ENCODE assay signal across 15 mouse cellular contexts in genomic region chr12:111951701-111952100, GRCm38 (mm10). TPM values are rescaled to one million over a fixed set of nuclear protein-coding genes. Genes with fewer than 3 reads are reported as not detected.
DNase-seq lines count a peak whose midpoint lies in the region; ATAC-seq and TF ChIP-seq lines count a peak whose summit lies in the region.
"Had no signal": no experiment of that assay in that cellular context is flagged by ENCODE, and none has a peak within 500 bp of the region (broad histone marks: within the 10 kb centered on the region; RNA-seq: fewer than 3 reads in every experiment).

No protein-coding gene starts in this region.

- H3K27me3 ChIP-seq in cerebellum, adult 2 months (ENCODE audit: control insufficient read depth, insufficient read depth, low read length) = no peaks in the 10 kb centered on the region
- H3K27me3 ChIP-seq in embryonic facial prominence, embryonic 10.5 days (replicated peaks; ENCODE audit: low read depth, poor library complexity, severe bottlenecking) = no peaks in the 10 kb centered on the region
- no peaks in the 10 kb centered on the region for H3K27me3 ChIP-seq in forebrain, embryonic 15.5 days
- H3K27me3 ChIP-seq: heart, embryonic 15.5 days; hindbrain, embryonic 15.5 days; midbrain, embryonic 12.5 days had no signal

- H3K9ac ChIP-seq in forebrain, embryonic 15.5 days (replicated peaks) = no peak overlapping the region
- H3K9ac ChIP-seq: heart, embryonic 15.5 days; hindbrain, embryonic 15.5 days; liver, embryonic 14.5 days; midbrain, embryonic 12.5 days had no signal

- H3K27ac ChIP-seq in cerebellum, adult 2 months (ENCODE audit: insufficient read depth, low read length) = peak overlapping the region; percentile 65; the same call in 1 of the 2 replicates
- no peak overlapping the region; the same call in 1 of the 2 replicates for H3K27ac ChIP-seq in embryonic facial prominence, embryonic 10.5 days (replicated peaks)
- H3K27ac ChIP-seq in forebrain, embryonic 15.5 days (replicated peaks) = no peak overlapping the region
- H3K27ac ChIP-seq: heart, embryonic 15.5 days; hindbrain, embryonic 15.5 days; liver, embryonic 14.5 days; midbrain, embryonic 12.5 days had no signal

- no peak for TF ChIP-seq CTCF in cerebellum, adult 2 months (IDR thresholded peaks at IDR 0.05; ENCODE audit: borderline replicate concordance, insufficient read depth, low read depth, low read length)

- 46% methylated on average over 5 of the region's 5 CpGs for WGBS in cerebellum, adult 2 months
- WGBS in embryonic facial prominence, embryonic 10.5 days = 36% methylated on average over 5 of the region's 5 CpGs
- 39% methylated on average over 5 of the region's 5 CpGs for WGBS in forebrain, embryonic 15.5 days

- H3K36me3 ChIP-seq in embryonic facial prominence, embryonic 10.5 days (replicated peaks) = no peaks in the 10 kb centered on the region
- no peaks in the 10 kb centered on the region for H3K36me3 ChIP-seq in forebrain, embryonic 15.5 days
- H3K36me3 ChIP-seq: heart, embryonic 15.5 days; hindbrain, embryonic 15.5 days; midbrain, embryonic 12.5 days had no signal

- TF ChIP-seq POLR2A in cerebellum, adult 2 months (IDR thresholded peaks at IDR 0.05; ENCODE audit: borderline replicate concordance, insufficient read depth, low read length) = no peak

- H3K4me3 ChIP-seq in cerebellum, adult 2 months (replicated peaks; ENCODE audit: insufficient read depth, low read depth, low read length) = no peak overlapping the region
- no peak overlapping the region for H3K4me3 ChIP-seq in embryonic facial prominence, embryonic 10.5 days
- no peak overlapping the region for H3K4me3 ChIP-seq in forebrain, embryonic 15.5 days
- H3K4me3 ChIP-seq: erythroblast, embryonic 14.5 days; heart, embryonic 15.5 days; hindbrain, embryonic 15.5 days; midbrain, embryonic 12.5 days had no signal

- ATAC-seq in forebrain, embryonic 15.5 days (replicated peaks) = no peak

- H3K4me2 ChIP-seq in forebrain, embryonic 15.5 days (replicated peaks) = no peak overlapping the region
- H3K4me2 ChIP-seq: heart, embryonic 15.5 days; hindbrain, embryonic 15.5 days; midbrain, embryonic 12.5 days had no signal

- H3K4me1 ChIP-seq in cerebellum, adult 2 months (ENCODE audit: control insufficient read depth, insufficient read depth, low read length) = no peaks in the 10 kb centered on the region
- peaks cover 11% of the 10 kb centered on the region for H3K4me1 ChIP-seq in embryonic facial prominence, embryonic 10.5 days
- H3K4me1 ChIP-seq in forebrain, embryonic 15.5 days = 0 out of 2 replicates have a peak, but pooled peaks cover 6% of the 10 kb centered on the region
- H3K4me1 ChIP-seq: heart, embryonic 15.5 days; hindbrain, embryonic 15.5 days had no signal

- H3K9me3 ChIP-seq in embryonic facial prominence, embryonic 10.5 days = no peaks in the 10 kb centered on the region
- no peaks in the 10 kb centered on the region for H3K9me3 ChIP-seq in forebrain, embryonic 15.5 days
- H3K9me3 ChIP-seq: heart, embryonic 15.5 days; hindbrain, embryonic 15.5 days; midbrain, embryonic 12.5 days had no signal

- DNase-seq in cerebellum, adult 2 months = no peak
- no peak for DNase-seq in cerebellum, postnatal 4 days (ENCODE audit: low spot score in 2 of 2)
- DNase-seq in layer of hippocampus, adult 9-11 months = peak; percentile 74
- no peak for DNase-seq in layer of hippocampus, postnatal 10 days (ENCODE audit: low spot score in 2 of 2)
- DNase-seq in embryonic facial prominence, embryonic 10.5 days (ENCODE audit: low spot score) = peak; percentile 29
- DNase-seq in lung, postnatal 25 days (ENCODE audit: low spot score) = peak; percentile 38
- DNase-seq in thymus, adult 18-20 months = no peak
- DNase-seq: adrenal gland, postnatal 14 days had no signal

RNA-seq across cellular contexts. Expression of gene Atp5mpl, which starts 15.1 kb away (rescaled TPM):
- 359 and 364 TPM in 2 replicates for polyA plus RNA-seq in cerebellum, adult 2 months (2012; rRNA removed)
- total RNA-seq in layer of hippocampus, postnatal 10 days (2021) = 100 to 1,000 TPM; 458 to 498 TPM
- 580 and 594 TPM in 2 replicates for polyA plus RNA-seq in embryonic facial prominence, embryonic 10.5 days (2016; fragmentation: Nextera tagmentation; extraction: Ambion mirVana)
- polyA plus RNA-seq in forebrain, embryonic 15.5 days (2015; fragmentation: Nextera tagmentation; extraction: Ambion mirVana) = 615 and 675 TPM in 2 replicates

RNA-seq across cellular contexts. Expression of gene Tdrd9, which starts 19.7 kb away (rescaled TPM):
- 0.17 and 0.21 TPM in 2 replicates for polyA plus RNA-seq in cerebellum, adult 2 months (2012; rRNA removed)
- under 1 TPM; 0.33 to 0.41 TPM for total RNA-seq in layer of hippocampus, postnatal 10 days (2021)
- 1.0 and 1.1 TPM in 2 replicates for polyA plus RNA-seq in embryonic facial prominence, embryonic 10.5 days (2016; fragmentation: Nextera tagmentation; extraction: Ambion mirVana)
- 0.34 and 0.50 TPM in 2 replicates for polyA plus RNA-seq in forebrain, embryonic 15.5 days (2015; fragmentation: Nextera tagmentation; extraction: Ambion mirVana)
- total RNA-seq: adrenal gland, postnatal 14 days had no signal
- polyA plus RNA-seq: erythroblast, embryonic 14.5 days had no signal

RNA-seq across cellular contexts. Expression of gene Rd3l, which starts 29.4 kb away (rescaled TPM):
- polyA plus RNA-seq in cerebellum, adult 2 months (2012; rRNA removed) = 1.3 and 1.7 TPM in 2 replicates
- not detected for total RNA-seq in layer of hippocampus, postnatal 10 days (2021)
- polyA plus RNA-seq in embryonic facial prominence, embryonic 10.5 days (2016; fragmentation: Nextera tagmentation; extraction: Ambion mirVana) = not detected in 2 replicates
- not detected in 2 replicates for polyA plus RNA-seq in forebrain, embryonic 15.5 days (2015; fragmentation: Nextera tagmentation; extraction: Ambion mirVana)
- total RNA-seq: adrenal gland, postnatal 14 days had no signal
- polyA plus RNA-seq: erythroblast, embryonic 14.5 days; gonadal fat pad, adult 2 months; hindbrain, embryonic 15.5 days; liver, embryonic 14.5 days; midbrain, embryonic 12.5 days had no signal

RNA-seq across cellular contexts. Expression of gene Ppp1r13b, which starts 43.8 kb away (rescaled TPM):
- 37.8 and 38.4 TPM in 2 replicates for polyA plus RNA-seq in cerebellum, adult 2 months (2012; rRNA removed)
- total RNA-seq in layer of hippocampus, postnatal 10 days (2021) = 10 to 100 TPM; 66.3 to 69.1 TPM
- polyA plus RNA-seq in embryonic facial prominence, embryonic 10.5 days (2016; fragmentation: Nextera tagmentation; extraction: Ambion mirVana) = 4.1 and 5.1 TPM in 2 replicates
- 21.4 and 22.6 TPM in 2 replicates for polyA plus RNA-seq in forebrain, embryonic 15.5 days (2015; fragmentation: Nextera tagmentation; extraction: Ambion mirVana)

Comparison
In these comparisons a context has a peak if more than half of its experiments do, and no peak if none do; other contexts are left out.
1. DNase-seq: peak in layer of hippocampus, adult 9-11 months (single experiment), embryonic facial prominence, embryonic 10.5 days (single experiment) and lung, postnatal 25 days (single experiment); none in cerebellum, adult 2 months (0 of 2), cerebellum, postnatal 4 days (0 of 2), layer of hippocampus, postnatal 10 days (0 of 2) and thymus, adult 18-20 months (0 of 2).